Mouse (Mus musculus) gastrocnemius, postnatal 36 days (tissue): ENCODE results near the gene Celsr1. TPM values are rescaled to one million over a fixed set of nuclear protein-coding genes. Genes with fewer than 3 reads are reported as not detected.

Experiments
- total RNA-seq, 2 experiments: library from RNA; stranded (reverse); gene quantifications; 2 replicates each; pipeline ENCODE4 v1.2.3; 2021

The Celsr1 gene
- total RNA-seq, 2 experiments from 2014 or later, result 0.10 to 0.37 TPM

Other genes with a start within 250 kb of the Celsr1 start
- gene Cdpf1, start 222.1 kb downstream of the Celsr1 start, total RNA-seq, result 10 to 100 TPM; 33.9 to 41.5 TPM
- gene Pkdrej, start 212.0 kb downstream of the Celsr1 start, total RNA-seq, result under 1 TPM; 0.12 to 0.31 TPM
- gene Ttc38, start 201.5 kb downstream of the Celsr1 start, total RNA-seq, result 1 to 10 TPM; 2.8 to 4.7 TPM
- under 1 TPM; 0.27 to 0.28 TPM for gene Gtse1, start 174.0 kb downstream of the Celsr1 start, total RNA-seq
- 10 to 100 TPM in 1 of 2 experiments, 1 to 10 TPM in 1; 9.1 to 12.1 TPM for gene Trmu, start 154.5 kb downstream of the Celsr1 start, total RNA-seq
- gene Gramd4, start 23.9 kb upstream of the Celsr1 start, total RNA-seq, result 1 to 10 TPM; 5.1 to 5.9 TPM
- gene Cerk, start 152.4 kb upstream of the Celsr1 start, total RNA-seq, result 1 to 10 TPM; 3.6 to 5.3 TPM
- 10 to 100 TPM; 13.5 to 16.0 TPM for gene Tbc1d22a, start 180.7 kb upstream of the Celsr1 start, total RNA-seq